8 mouse cellular contexts compared by ENCODE assay signal in the genomic region with DNA sequence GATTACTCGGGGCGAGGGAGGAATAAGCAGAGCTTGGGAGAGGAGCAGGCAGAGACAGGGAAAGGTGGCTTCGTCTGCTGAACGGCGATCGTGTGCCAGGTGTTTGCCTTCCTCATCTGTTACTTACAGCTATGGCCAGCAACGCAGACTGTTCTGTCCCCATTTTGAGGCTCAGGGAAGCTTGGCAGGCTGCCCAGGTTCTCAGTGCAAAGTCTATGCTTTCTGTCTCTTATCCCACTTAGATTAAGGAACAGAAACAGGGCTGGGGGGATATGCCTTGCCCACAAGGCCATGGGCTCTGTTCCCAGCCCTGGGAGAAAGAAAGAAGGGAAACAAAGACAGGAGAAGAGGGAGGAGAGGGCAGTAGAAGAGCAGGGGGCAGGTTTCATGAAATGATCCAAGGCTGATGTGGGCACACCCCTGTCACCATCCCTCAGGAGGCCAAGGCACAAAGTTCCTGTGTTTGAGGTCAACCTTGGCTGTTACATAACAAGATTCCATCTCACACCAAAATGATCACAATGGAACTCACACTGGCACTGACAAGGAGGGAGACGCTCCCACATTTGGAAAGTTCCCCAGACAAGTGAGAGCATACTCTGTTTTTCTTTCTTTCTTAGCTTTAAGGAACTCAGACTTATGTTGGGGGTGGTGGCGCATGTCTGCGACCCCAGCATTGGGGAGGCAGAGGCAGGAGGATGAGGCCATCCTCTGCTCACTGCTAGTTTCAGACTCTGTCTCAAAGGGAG.
DNase-seq lines count a peak whose midpoint lies in the region; ATAC-seq and TF ChIP-seq lines count a peak whose summit lies in the region.

No protein-coding gene starts in this region.

- peak; percentile 39 for DNase-seq in gastrocnemius, adult 18-20 months (ENCODE audit: low spot score)
- DNase-seq in gastrocnemius, adult 8-10 months (ENCODE audit: low spot score in 2 of 2): no peak
- DNase-seq in brain, embryonic 14.5 days (ENCODE audit: low read depth): peak; percentile 92
- peak; percentile 55 for DNase-seq in gastrocnemius, adult 2 months
- peak; percentile 90 for DNase-seq in kidney, adult 2 months
- peak; percentile 73 to 75 for DNase-seq in left cerebral cortex, postnatal 25 days (ENCODE audit: low spot score in 2 of 2)
- peak; percentile 44 for DNase-seq in retina, postnatal 1 day

- ATAC-seq in erythroblast, adult 5-6 weeks (replicated peaks; ENCODE audit: low FRiP score, poor library complexity, severe bottlenecking): no peak

- H3K27me3 ChIP-seq in kidney, adult 2 months (replicated peaks; ENCODE audit: control insufficient read depth, insufficient read depth, low read length): no peaks in the 10 kb centered on the region

- no peaks in the 10 kb centered on the region for H3K36me3 ChIP-seq in kidney, adult 2 months (ENCODE audit: control insufficient read depth, insufficient read depth, low read length)

- no peak for TF ChIP-seq POLR2A in brain, embryonic 14.5 days (IDR thresholded peaks at IDR 0.05; ENCODE audit: borderline replicate concordance, extremely low read depth, insufficient read depth, insufficient read length, poor library complexity, severe bottlenecking)
- no peak for TF ChIP-seq POLR2A in kidney, adult 2 months (IDR thresholded peaks at IDR 0.05; ENCODE audit: low read depth, low read length)

- WGBS in kidney, adult 2 months: 53% methylated on average over 10 of the region's 10 CpGs

- TF ChIP-seq CTCF in brain, embryonic 14.5 days (IDR thresholded peaks at IDR 0.05; ENCODE audit: borderline replicate concordance, extremely low read depth, insufficient read depth, insufficient read length): no peak
- TF ChIP-seq CTCF in gastrocnemius, adult 2 months (IDR thresholded peaks at IDR 0.05): no peak
- no peak for TF ChIP-seq CTCF in kidney, adult 2 months (conservative IDR thresholded peaks at IDR 0.05; ENCODE audit: insufficient read depth, insufficient read length, low read depth, low read length)

- H3K27ac ChIP-seq in gastrocnemius, adult 2 months: no peak overlapping the region
- peak overlapping the region; percentile 42; the same call in 1 of the 2 replicates for H3K27ac ChIP-seq in kidney, adult 2 months (ENCODE audit: insufficient read depth, low read depth, low read length)

- intact Hi-C loops in gastrocnemius, adult 2 months (cut with DNase I): no loop called here
- intact Hi-C loops in left cerebral cortex, postnatal 25 days (cut with DNase I): no loop called here

- no peak overlapping the region for H3K4me3 ChIP-seq in gastrocnemius, adult 2 months
- no peak overlapping the region for H3K4me3 ChIP-seq in kidney, adult 2 months (ENCODE audit: insufficient read depth, low read depth, low read length)

- no peaks in the 10 kb centered on the region; the same call in 1 of the 2 replicates for H3K4me1 ChIP-seq in kidney, adult 2 months (ENCODE audit: control insufficient read depth, insufficient read depth, low read length)

Comparison
In these comparisons a context has a peak if more than half of its experiments do, and no peak if none do; other contexts are left out.
1. DNase-seq: peak in gastrocnemius, adult 18-20 months (single experiment), brain, embryonic 14.5 days (single experiment), gastrocnemius, adult 2 months (single experiment), kidney, adult 2 months (single experiment), left cerebral cortex, postnatal 25 days (2 of 2) and retina, postnatal 1 day (single experiment); none in gastrocnemius, adult 8-10 months (0 of 2).